Mouse (Mus musculus) ES-E14 (cell line): ENCODE measurements at regions not wholly inside any gene's neighbourhood (a gene's known extent, or its start where the extent isn't known, plus 50 kb on each side); places are given as distances from the start of the nearest gene placed in this dataset.

Source experiments
- DNase-seq: peaks from one replicate; pipeline ENCODE4 v3.0.0-alpha.2; 2013; ENCODE audit warnings: low read depth, low spot score
- H3K27ac ChIP-seq: 2 replicates; pipeline ENCODE4 v1.5.1; 2012; ENCODE audit warnings: low read depth, mild to moderate bottlenecking, low read length, moderate library complexity, mixed read lengths; ENCODE audit not compliant: poor library complexity, insufficient read depth, severe bottlenecking
- H3K36me3 ChIP-seq: 2 replicates; pipeline ENCODE4 v1.6.1; 2012; ENCODE audit warnings: mild to moderate bottlenecking, low read length, moderate library complexity, mixed read lengths; ENCODE audit not compliant: control insufficient read depth, poor library complexity, insufficient read depth, severe bottlenecking
- H3K4me1 ChIP-seq, 2 experiments: fragments of 150-350 bp in 1 of 2; sonication (generic) in 1 of 2; 2 replicates each; pipeline ENCODE4 v1.6.1; 2012; ENCODE audit warnings: low read length in 2 of 2, mild to moderate bottlenecking in 1 of 2, mixed read lengths in 1 of 2; ENCODE audit not compliant: control insufficient read depth in 2 of 2, insufficient read depth in 2 of 2, poor library complexity in 1 of 2
- H3K4me3 ChIP-seq, 2 experiments: fragments of 150-350 bp in 1 of 2; sonication (generic) in 1 of 2; 2 replicates each; pipeline ENCODE4 v1.5.1; 2012; ENCODE audit warnings: low read length in 2 of 2, low read depth in 1 of 2, mild to moderate bottlenecking in 1 of 2, mixed read lengths in 1 of 2; ENCODE audit not compliant: insufficient read depth in 1 of 2, poor library complexity in 1 of 2, severe bottlenecking in 1 of 2
- H3K9ac ChIP-seq: 2 replicates; pipeline ENCODE4 v1.6.1; 2012; ENCODE audit warnings: low read depth, mild to moderate bottlenecking, low read length, mixed read lengths; ENCODE audit not compliant: poor library complexity, insufficient read depth, severe bottlenecking
- H3K9me3 ChIP-seq: fragments of 150-350 bp; sonication (generic); 2 replicates; pipeline ENCODE4 v1.6.1; 2012; ENCODE audit warnings: low read depth, mild to moderate bottlenecking, low read length; ENCODE audit not compliant: control insufficient read depth, insufficient read depth
- CHD2 ChIP-seq: IDR thresholded peaks from 2 replicates; pipeline ENCODE4 v1.6.1; 2014; ENCODE audit warnings: mild to moderate bottlenecking, low read depth, low read length, inconsistent platforms
- HCFC1 ChIP-seq: IDR thresholded peaks from 2 replicates; pipeline ENCODE4 v1.6.1; 2012; ENCODE audit warnings: low read length, inconsistent platforms, borderline replicate concordance; ENCODE audit not compliant: insufficient read depth
- MAFK ChIP-seq: IDR thresholded peaks from 2 replicates; pipeline ENCODE4 v1.6.1; 2014; ENCODE audit warnings: mild to moderate bottlenecking, low read depth, low read length, inconsistent platforms; ENCODE audit not compliant: insufficient read depth
- ZC3H11A ChIP-seq: IDR thresholded peaks from 2 replicates; pipeline ENCODE4 v1.6.1; 2012; ENCODE audit warnings: low read depth, mild to moderate bottlenecking, inconsistent platforms, low read length, borderline replicate concordance
- ZNF384 ChIP-seq: IDR thresholded peaks from 2 replicates; pipeline ENCODE4 v1.6.1; 2012; ENCODE audit warnings: low read depth, low read length, inconsistent platforms
- in situ Hi-C, 2 experiments: fragments of 600-800 bp; cut with MboI; formaldehyde crosslinking; loops; one replicate each; pipeline ENCODE4 v1.15.1; 2025; ENCODE audit warnings: low sequenced_read_pairs in 2 of 2, inconsistent platforms in 1 of 2; ENCODE audit not compliant: unreplicated experiment in 2 of 2

DNA sequence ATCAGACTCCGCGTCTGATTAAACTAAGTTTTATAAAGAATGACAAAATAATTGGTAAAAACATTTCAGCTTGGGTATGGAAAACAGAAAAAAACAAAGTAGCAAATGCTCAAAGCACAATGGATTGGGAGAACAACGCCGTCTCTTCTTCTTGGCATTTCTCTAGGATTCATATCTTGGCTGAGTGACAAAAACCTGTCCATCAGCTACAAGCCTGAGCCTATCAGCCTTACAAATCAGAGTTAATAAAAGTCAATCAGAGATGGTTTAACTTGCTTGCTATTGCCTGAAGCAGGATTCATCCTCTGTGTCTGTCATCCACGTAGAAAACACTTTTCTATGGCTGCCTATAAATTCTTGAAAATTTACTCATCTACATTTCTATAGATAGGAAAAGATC is 206.2 kb upstream of the BC052040 start:
- in situ Hi-C loops, result no loop called here
- no peak overlapping the region for H3K27ac ChIP-seq
- no peak for DNase-seq
- TF ChIP-seq CHD2 (no peak), ZNF384 (no peak), ZC3H11A (no peak), MAFK (no peak), HCFC1 (no peak)
- no peak overlapping the region for H3K4me3 ChIP-seq
- H3K9me3 ChIP-seq, result no peaks in the 10 kb centered on the region
- no peak overlapping the region for H3K9ac ChIP-seq
- H3K36me3 ChIP-seq, result no peaks in the 10 kb centered on the region
- H3K4me1 ChIP-seq, result no peaks in the 10 kb centered on the region

DNA sequence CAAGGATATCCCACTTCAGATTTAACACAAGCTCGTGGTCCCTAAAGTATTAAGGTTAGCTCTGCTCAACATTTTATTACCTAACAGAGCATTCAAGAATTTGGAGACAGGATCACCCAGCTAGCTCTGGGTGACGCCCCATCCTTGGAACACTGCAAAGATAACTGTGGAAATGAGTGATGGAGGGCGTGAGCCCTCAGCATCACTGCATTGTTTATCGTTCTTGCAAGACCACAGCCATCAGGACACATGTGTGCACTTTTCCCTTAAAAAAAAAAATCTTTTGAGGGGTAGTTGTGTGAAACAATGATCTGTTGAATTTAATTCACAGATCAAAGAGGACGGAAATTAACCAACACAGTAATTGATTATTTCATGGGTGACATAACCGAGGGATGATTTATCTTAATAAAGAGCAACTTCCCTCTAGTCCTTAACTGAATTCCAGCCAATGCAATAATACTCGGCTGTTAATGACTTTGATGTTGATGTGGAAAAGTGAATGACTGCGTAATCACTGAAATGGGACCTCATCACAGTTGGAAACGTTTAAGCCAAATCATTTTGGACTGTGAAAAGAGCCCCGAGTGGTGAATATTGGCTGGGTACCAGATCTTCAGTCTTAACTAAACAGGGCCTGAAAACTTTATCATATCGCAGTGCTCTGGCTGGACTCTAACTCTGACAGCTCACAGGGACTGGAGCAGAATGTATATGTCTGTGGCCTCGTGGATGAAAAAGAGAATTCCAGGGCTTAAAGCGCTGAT is 196.9 kb upstream of the BC052040 start:
- in situ Hi-C loops, result no loop called here
- H3K4me1 ChIP-seq, result no peaks in the 10 kb centered on the region
- no peaks in the 10 kb centered on the region for H3K9me3 ChIP-seq
- H3K9ac ChIP-seq, result no peak overlapping the region
- TF ChIP-seq ZC3H11A (no peak), MAFK (no peak), CHD2 (no peak), HCFC1 (no peak), ZNF384 (no peak)
- H3K4me3 ChIP-seq, result no peak overlapping the region
- DNase-seq, result no peak
- H3K27ac ChIP-seq, result no peak overlapping the region
- no peaks in the 10 kb centered on the region for H3K36me3 ChIP-seq

DNA sequence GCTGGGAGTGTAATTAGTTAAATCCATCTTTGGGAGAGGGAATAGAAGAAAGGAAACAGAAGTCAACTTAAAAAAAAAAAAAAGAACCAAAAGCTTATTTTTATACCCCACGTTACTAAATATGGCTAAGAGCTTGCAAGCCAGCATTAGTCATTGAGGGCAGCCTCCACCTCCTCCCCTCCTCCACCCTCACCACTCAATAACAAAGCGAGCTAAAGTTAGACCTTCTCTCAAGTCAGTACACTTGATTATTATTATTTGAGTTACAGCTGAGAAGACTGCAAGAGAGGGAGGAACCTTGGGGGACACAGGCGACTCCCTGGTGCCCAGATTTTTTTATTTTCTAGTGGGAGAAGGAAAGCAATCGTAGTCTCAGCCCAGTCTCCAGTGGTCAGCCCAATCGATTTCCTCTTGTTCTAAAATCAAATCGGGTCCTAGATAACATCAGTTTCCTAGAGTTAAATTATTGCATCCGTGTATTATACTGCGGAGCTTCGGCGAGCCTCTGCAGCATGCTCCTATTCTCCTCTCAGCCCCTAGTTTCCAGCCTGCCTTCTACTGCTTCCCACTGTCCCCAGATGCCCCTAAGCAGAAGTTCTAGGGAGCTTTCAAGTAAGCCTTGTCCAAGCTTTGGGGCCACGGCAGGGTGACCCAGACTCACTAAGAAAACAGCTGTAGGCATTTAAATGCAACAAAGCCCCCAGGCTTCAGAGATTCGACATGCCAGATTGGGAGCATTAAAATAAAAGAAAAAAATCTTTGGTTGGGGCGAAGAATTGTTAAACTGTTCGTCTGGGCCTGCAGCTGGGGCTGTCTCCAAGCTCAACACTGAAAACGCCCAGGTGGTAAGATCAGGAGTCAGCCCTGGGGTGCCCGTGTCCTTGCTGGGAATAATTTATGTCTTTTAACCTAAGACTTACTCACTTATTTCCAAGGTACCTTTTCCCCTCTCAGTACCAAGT is 196.0 kb upstream of the BC052040 start:
- Histone ChIP-seq H3K36me3 (no peaks in the 10 kb centered on the region), H3K27ac (no peak overlapping the region), H3K4me3 (no peak overlapping the region), H3K9me3 (no peaks in the 10 kb centered on the region), H3K4me1 (no peaks in the 10 kb centered on the region), H3K9ac (no peak overlapping the region)
- no peak for DNase-seq
- in situ Hi-C loops, result no loop called here
- TF ChIP-seq MAFK, result no peak
- no peak for TF ChIP-seq ZC3H11A
- no peak for TF ChIP-seq CHD2
- TF ChIP-seq ZNF384, result no peak
- no peak for TF ChIP-seq HCFC1

DNA sequence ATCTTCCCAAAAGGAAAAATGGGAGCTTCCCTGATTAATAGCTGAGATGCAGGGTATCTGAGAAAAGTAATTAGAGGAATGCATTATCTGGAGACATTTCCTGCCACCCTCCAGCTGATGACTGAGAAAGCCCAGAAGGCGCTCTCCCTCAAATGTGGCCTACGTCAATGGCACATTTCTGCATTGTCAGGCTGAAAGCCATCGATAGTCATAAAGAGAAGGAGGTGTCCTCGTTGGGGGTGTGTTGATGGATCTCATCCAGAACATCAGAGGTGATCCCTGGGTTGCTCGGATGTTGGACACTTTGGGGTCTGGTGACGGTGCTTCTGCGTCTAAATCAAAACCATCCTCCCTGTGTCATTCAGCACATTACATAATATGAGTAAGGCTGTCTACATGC is 189.9 kb upstream of the BC052040 start:
- TF ChIP-seq ZNF384 (no peak), ZC3H11A (no peak), CHD2 (no peak), HCFC1 (no peak), MAFK (no peak)
- no peak overlapping the region for H3K4me3 ChIP-seq
- H3K4me1 ChIP-seq, result no peaks in the 10 kb centered on the region
- no peak overlapping the region for H3K9ac ChIP-seq
- in situ Hi-C loops, result no loop called here
- H3K36me3 ChIP-seq, result no peaks in the 10 kb centered on the region
- no peak overlapping the region for H3K27ac ChIP-seq
- H3K9me3 ChIP-seq, result no peaks in the 10 kb centered on the region
- DNase-seq, result no peak
